Mouse (Mus musculus) heart, embryonic 16.5 days (tissue): Measurements from ENCODE around the gene Sft2d2. TPM values are rescaled to one million over a fixed set of nuclear protein-coding genes. Genes with fewer than 3 reads are reported as not detected.

Experiments used
- ATAC-seq: fragments of 200-750 bp; cut with Nextera tagmentation; replicated peaks from 2 replicates; pipeline ENCODE4 v1.8.0; 2017; ENCODE audit warnings: moderate number of reproducible peaks; ENCODE audit not compliant: insufficient read depth, low FRiP score; ENCODE audit errors: extremely low read depth
- H3K27ac ChIP-seq: fragments of 300-500 bp; sonication (generic); 2 replicates; pipeline ENCODE4 v1.5.1; 2014; ENCODE audit warnings: mild to moderate bottlenecking, low read length, control low read depth, moderate library complexity
- H3K27me3 ChIP-seq: fragments of 300-500 bp; sonication (generic); 2 replicates; pipeline ENCODE4 v1.6.1; 2014; ENCODE audit warnings: low read length, mixed read lengths; ENCODE audit not compliant: control insufficient read depth, insufficient read depth
- H3K36me3 ChIP-seq: fragments of 300-500 bp; sonication (generic); 2 replicates; pipeline ENCODE4 v1.6.1; 2014; ENCODE audit not compliant: control insufficient read depth, insufficient read depth
- H3K4me1 ChIP-seq: fragments of 300-500 bp; sonication (generic); 2 replicates; pipeline ENCODE4 v1.6.1; 2014; ENCODE audit warnings: low read length, mixed read lengths; ENCODE audit not compliant: control insufficient read depth, insufficient read depth
- H3K4me2 ChIP-seq: fragments of 300-500 bp; sonication (generic); 2 replicates; pipeline ENCODE4 v1.6.1; 2014; ENCODE audit warnings: low read depth, mild to moderate bottlenecking, control low read depth, low read length
- H3K4me3 ChIP-seq: fragments of 300-500 bp; sonication (generic); 2 replicates; pipeline ENCODE4 v1.5.1; 2014; ENCODE audit warnings: mild to moderate bottlenecking, control low read depth, low read length
- H3K9ac ChIP-seq: fragments of 300-500 bp; sonication (generic); 2 replicates; pipeline ENCODE4 v1.6.1; 2014; ENCODE audit warnings: low read length, control low read depth
- H3K9me3 ChIP-seq: fragments of 300-500 bp; sonication (generic); replicated peaks from 2 replicates; pipeline ENCODE4 v1.6.1; 2016; ENCODE audit warnings: low read length; ENCODE audit not compliant: control insufficient read depth
- WGBS: fragments of 180-500 bp; shearing (Covaris S2); extraction: QIAGEN DNeasy Blood & Tissue Kit; methylation state at CpG from one replicate; pipeline ENCODE4 v1.1.7; 2014; 5-methylcytosine and 5-hydroxymethylcytosine counted together
- polyA plus RNA-seq: library from polyadenylated mRNA; unstranded; fragments of >200 nt; fragmentation: Nextera tagmentation; extraction: Ambion mirVana; gene quantifications from 2 replicates; pipeline ENCODE4 v1.2.1, GENCODE M21; 2015

The Sft2d2 gene
- polyA plus RNA-seq, 1 experiment from 2014 or later, result 19.2 TPM

- Histone ChIP-seq H3K27me3 (no peaks in the 10 kb centered on the region), H3K36me3 (no peaks in the 10 kb centered on the region), H3K4me3 (no peak overlapping the region), H3K9me3 (peaks cover 3% of the 10 kb centered on the region), H3K9ac (no peak overlapping the region), H3K27ac (no peak overlapping the region), H3K4me1 (no peaks in the 10 kb centered on the region), H3K4me2 (no peak overlapping the region)
- 84% methylated on average over 6 of the region's 6 CpGs for WGBS
- no peak for ATAC-seq
Observed at GRCm38 (mm10) chr1:165164920-165165319, 29.3 kb downstream of the Sft2d2 start.

- no peak within 1 kb of the TSS for H3K9ac ChIP-seq
- no peaks in the 10 kb centered on the region for H3K36me3 ChIP-seq
- no peaks in the 10 kb centered on the region for H3K4me1 ChIP-seq
- no peaks in the 10 kb centered on the region for H3K27me3 ChIP-seq
- H3K4me3 ChIP-seq, result no peak within 1 kb of the TSS
- H3K27ac ChIP-seq, result no peak within 1 kb of the TSS
- WGBS, result 73% methylated on average over 8 of the region's 8 CpGs
- H3K4me2 ChIP-seq, result no peak within 1 kb of the TSS
- H3K9me3 ChIP-seq, result peaks cover 3% of the 10 kb centered on the region
- ATAC-seq, result no peak
Observed at GRCm38 (mm10) chr1:165160723-165161405, 33.4 kb downstream of the Sft2d2 start, which contains the start of gene Tbx19. Gene Tbx19, minus strand, starts transcription at chr1:165160773.

- H3K27ac ChIP-seq, result no peak overlapping the region
- no peak for ATAC-seq
- no peak overlapping the region for H3K9ac ChIP-seq
- 73% methylated on average over 10 of the region's 10 CpGs for WGBS
- no peaks in the 10 kb centered on the region for H3K36me3 ChIP-seq
- no peak overlapping the region for H3K4me2 ChIP-seq
- H3K9me3 ChIP-seq, result no peaks in the 10 kb centered on the region
- no peaks in the 10 kb centered on the region for H3K4me1 ChIP-seq
- H3K4me3 ChIP-seq, result no peak overlapping the region
- H3K27me3 ChIP-seq, result no peaks in the 10 kb centered on the region
Observed at GRCm38 (mm10) chr1:165158841-165159240, 35.4 kb downstream of the Sft2d2 start.

- H3K9me3 ChIP-seq, result no peaks in the 10 kb centered on the region
- no peak overlapping the region for H3K4me3 ChIP-seq
- ATAC-seq, result peak; percentile 25
- no peak overlapping the region for H3K27ac ChIP-seq
- H3K36me3 ChIP-seq, result no peaks in the 10 kb centered on the region
- 72% methylated on average over 4 of the region's 4 CpGs for WGBS
- no peak overlapping the region for H3K9ac ChIP-seq
- no peaks in the 10 kb centered on the region; the same call in 1 of the 2 replicates for H3K4me1 ChIP-seq
- no peaks in the 10 kb centered on the region for H3K27me3 ChIP-seq
- no peak overlapping the region for H3K4me2 ChIP-seq
Observed at GRCm38 (mm10) chr1:165154162-165154561, 40.1 kb downstream of the Sft2d2 start.

- WGBS, result 45% methylated on average over 8 of the region's 8 CpGs
Observed at GRCm38 (mm10) chr1:165151216-165151615, 43.0 kb downstream of the Sft2d2 start.

GRCm38 (mm10) chr1:165142343-165142916 is 51.8 kb downstream of the Sft2d2 start:
- Histone ChIP-seq H3K9me3 (peaks cover 2% of the 10 kb centered on the region), H3K4me2 (no peak overlapping the region), H3K27ac (no peak overlapping the region), H3K4me1 (no peaks in the 10 kb centered on the region), H3K9ac (no peak overlapping the region), H3K4me3 (no peak overlapping the region), H3K27me3 (no peaks in the 10 kb centered on the region), H3K36me3 (no peaks in the 10 kb centered on the region)
- no peak for ATAC-seq
- 74% methylated on average over 12 of the region's 12 CpGs for WGBS

More at GRCm38 (mm10) chr1:165151216-165151615, 43.0 kb downstream of the Sft2d2 start:
- Histone ChIP-seq H3K9me3 (no peaks in the 10 kb centered on the region), H3K27ac (peak overlapping the region; percentile 48; the same call in 1 of the 2 replicates), H3K36me3 (no peaks in the 10 kb centered on the region), H3K4me2 (no peak overlapping the region; the same call in 1 of the 2 replicates), H3K4me3 (no peak overlapping the region), H3K27me3 (no peaks in the 10 kb centered on the region), H3K4me1 (no peaks in the 10 kb centered on the region; the same call in 1 of the 2 replicates), H3K9ac (no peak overlapping the region)
- ATAC-seq, result peak; percentile 74

- Histone ChIP-seq H3K9ac (no peak overlapping the region), H3K27ac (no peak overlapping the region), H3K9me3 (peaks cover 2% of the 10 kb centered on the region), H3K27me3 (no peaks in the 10 kb centered on the region), H3K36me3 (no peaks in the 10 kb centered on the region), H3K4me1 (no peaks in the 10 kb centered on the region), H3K4me2 (no peak overlapping the region), H3K4me3 (no peak overlapping the region)
- 57% methylated on average over 3 of the region's 3 CpGs for WGBS
- ATAC-seq, result no peak
Observed at GRCm38 (mm10) chr1:165140227-165140626, 54.0 kb downstream of the Sft2d2 start.

GRCm38 (mm10) chr1:165133858-165134257 is 60.4 kb downstream of the Sft2d2 start:
- peaks cover 3% of the 10 kb centered on the region; the same call in 1 of the 2 replicates for H3K4me1 ChIP-seq
- WGBS, result 51% methylated on average over 2 of the region's 2 CpGs
- no peak for ATAC-seq

GRCm38 (mm10) chr1:165133279-165133678 is 61.0 kb downstream of the Sft2d2 start:
- no peak overlapping the region for H3K27ac ChIP-seq
- no peaks in the 10 kb centered on the region for H3K36me3 ChIP-seq
- H3K9ac ChIP-seq, result no peak overlapping the region
- no peak for ATAC-seq
- H3K4me3 ChIP-seq, result no peak overlapping the region
- H3K9me3 ChIP-seq, result no peaks in the 10 kb centered on the region
- 67% methylated on average over 5 of the region's 5 CpGs for WGBS
- no peak overlapping the region for H3K4me2 ChIP-seq
- H3K4me1 ChIP-seq, result peaks cover 3% of the 10 kb centered on the region; the same call in 1 of the 2 replicates
- no peaks in the 10 kb centered on the region for H3K27me3 ChIP-seq

More at GRCm38 (mm10) chr1:165133858-165134257, 60.4 kb downstream of the Sft2d2 start:
- Histone ChIP-seq H3K36me3 (no peaks in the 10 kb centered on the region), H3K9ac (no peak overlapping the region), H3K27ac (no peak overlapping the region), H3K9me3 (no peaks in the 10 kb centered on the region), H3K27me3 (no peaks in the 10 kb centered on the region), H3K4me2 (no peak overlapping the region), H3K4me3 (no peak overlapping the region)
